Mouse (Mus musculus): ENCODE data around the gene Klhl12.

DNA sequence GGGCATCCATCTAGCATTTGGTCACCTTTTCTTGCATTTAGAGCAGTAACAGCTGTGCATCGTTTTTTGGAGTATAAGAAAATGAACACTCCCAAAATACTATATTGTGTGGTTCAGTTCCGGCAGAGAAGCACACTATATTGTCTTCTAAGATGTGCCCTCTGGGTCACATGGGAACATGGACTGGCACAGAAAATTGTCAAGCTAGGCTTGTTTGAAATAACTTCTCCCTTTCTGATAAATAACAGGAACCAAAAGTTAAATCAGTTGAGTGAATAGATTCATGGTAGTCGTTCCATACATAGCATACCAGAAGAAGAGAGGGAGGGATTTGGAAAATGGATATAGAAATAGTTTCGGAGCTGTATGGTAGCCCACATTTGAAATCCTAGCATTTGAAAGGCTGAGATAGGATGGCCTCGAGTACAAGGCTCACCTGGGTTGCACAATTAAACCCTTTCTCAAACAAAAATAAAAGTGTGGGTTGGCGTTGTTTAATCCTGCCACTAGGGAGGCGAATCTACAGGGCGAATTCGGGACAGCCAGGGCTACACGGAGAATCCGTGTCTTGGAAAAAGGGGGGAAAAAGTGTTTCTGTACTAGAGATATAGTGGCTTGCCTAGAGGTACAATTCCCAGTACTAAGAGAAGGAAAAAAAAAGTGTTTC, 40.7 kb upstream of the Klhl12 start:
- TF ChIP-seq POLR2A (IDR thresholded peaks at IDR 0.05; ENCODE audit: low read depth, low read length): no peak
- no peak for TF ChIP-seq CTCF (IDR thresholded peaks at IDR 0.05; ENCODE audit: extremely low read depth, insufficient read depth, insufficient read length, insufficient replicate concordance)

Data from spleen, adult 2 months (tissue).